Mouse (Mus musculus) embryonic stem cell, embryonic (primary cell): Measurements from ENCODE around the gene Mthfd1l.

Experiments
- CTCF ChIA-PET, 4 experiments: fragments of 300-600 bp in 2 of 4; fragments of 350-600 bp in 2 of 4; sonication (Branson Sonifier 250); formaldehyde crosslinking; loops; one replicate each; lab custom pipeline; 2022; ENCODE audit warnings: inconsistent platforms in 2 of 4; lab: Charles Lee
- POLR2A ChIA-PET, 4 experiments: fragments of 300-600 bp in 2 of 4; fragments of 350-600 bp in 2 of 4; sonication (Branson Sonifier 250); formaldehyde crosslinking; loops; one replicate each; lab custom pipeline; 2022; ENCODE audit warnings: antibody characterized with exemption in 4 of 4, inconsistent platforms in 1 of 4; lab: Charles Lee

Gene Mthfd1l

GRCm38 (mm10) chr10:3969026-3969425, 3.9 kb upstream of the Mthfd1l start:
- POLR2A ChIA-PET, result interaction anchor here in 2 of 4 experiments (0.5 to 1.0 kb wide), 5 partner anchors 14 to 330 kb away, joined by 3 to 6 read pairs (median 3); no protein-coding TSS in a partner anchor
- CTCF ChIA-PET, result interaction anchor here in 1 of 4 experiments (1.9 kb wide), 1 partner anchor 401 kb away, joined by 6 read pairs; no protein-coding TSS in a partner anchor

GRCm38 (mm10) chr10:3972237-3972636, 681 bp upstream of the Mthfd1l start:
- ChIA-PET POLR2A (interaction anchor here (0.6 to 9.1 kb wide), 77 partner anchors 8 to 460 kb away, joined by 3 to 76 read pairs (median 4); partner anchors contain the start of genes Armt1 (in 2 of the 4), Rmnd1 (in 2 of the 4) and Plekhg1 (in 1 of the 4)), CTCF (interaction anchor here in 3 of 4 experiments (0.5 to 1.3 kb wide), 14 partner anchors 12 to 439 kb away, joined by 3 to 10 read pairs (median 4); no protein-coding TSS in a partner anchor)

- ChIA-PET POLR2A (interaction anchor here in 3 of 4 experiments (0.6 to 9.1 kb wide), 35 partner anchors 9 to 413 kb away, joined by 3 to 76 read pairs (median 6); partner anchors contain the start of gene Plekhg1 (in 1 of the 3)), CTCF (interaction anchor here in 1 of 4 experiments (1.2 to 1.3 kb wide), 2 partner anchors 15 to 404 kb away, joined by 4 to 10 read pairs; no protein-coding TSS in a partner anchor)
Measured at GRCm38 (mm10) chr10:3973589-3974070, 712 bp downstream of the Mthfd1l start.

- ChIA-PET POLR2A (interaction anchor here (0.6 to 9.1 kb wide), 31 partner anchors 8 to 679 kb away, joined by 3 to 76 read pairs (median 3); no protein-coding TSS in a partner anchor), CTCF (interaction anchor here (0.6 to 1.3 kb wide), 5 partner anchors 20 to 430 kb away, joined by 3 to 4 read pairs (median 3); no protein-coding TSS in a partner anchor)
Measured at GRCm38 (mm10) chr10:3974380-3974779, 1.5 kb downstream of the Mthfd1l start.

- ChIA-PET CTCF (interaction anchor here in 3 of 4 experiments (0.5 to 1.2 kb wide), 4 partner anchors 74 to 557 kb away, joined by 3 to 7 read pairs (median 4); no protein-coding TSS in a partner anchor), POLR2A (interaction anchor here in 2 of 4 experiments (0.9 to 9.1 kb wide), 10 partner anchors 7 to 267 kb away, joined by 3 to 76 read pairs (median 6); no protein-coding TSS in a partner anchor)
Measured at GRCm38 (mm10) chr10:3975898-3976622, 3.1 kb downstream of the Mthfd1l start.

GRCm38 (mm10) chr10:3976623-3977010, 3.7 kb downstream of the Mthfd1l start:
- POLR2A ChIA-PET, result interaction anchor here in 3 of 4 experiments (0.6 to 9.1 kb wide), 8 partner anchors 12 to 453 kb away, joined by 3 to 76 read pairs (median 4); no protein-coding TSS in a partner anchor
- CTCF ChIA-PET, result interaction anchor here in 1 of 4 experiments (0.5 kb wide), 1 partner anchor 33 kb away, joined by 3 read pairs; no protein-coding TSS in a partner anchor

GRCm38 (mm10) chr10:3978326-3978725, 5.4 kb downstream of the Mthfd1l start:
- ChIA-PET CTCF (interaction anchor here in 1 of 4 experiments (0.7 kb wide), 1 partner anchor 105 kb away, joined by 3 read pairs; no protein-coding TSS in a partner anchor), POLR2A (interaction anchor here in 3 of 4 experiments (0.5 to 9.1 kb wide), 15 partner anchors 12 to 683 kb away, joined by 3 to 76 read pairs (median 3); no protein-coding TSS in a partner anchor)

GRCm38 (mm10) chr10:3978792-3979488, 6.0 kb downstream of the Mthfd1l start:
- ChIA-PET POLR2A (interaction anchor here in 3 of 4 experiments (0.5 to 9.1 kb wide), 12 partner anchors 12 to 265 kb away, joined by 3 to 76 read pairs (median 3); no protein-coding TSS in a partner anchor), CTCF (interaction anchor here in 1 of 4 experiments (0.7 kb wide), 1 partner anchor 106 kb away, joined by 3 read pairs; no protein-coding TSS in a partner anchor)

GRCm38 (mm10) chr10:3980231-3980630, 7.3 kb downstream of the Mthfd1l start:
- ChIA-PET POLR2A (interaction anchor here in 2 of 4 experiments (0.7 to 3.9 kb wide), 6 partner anchors 10 to 118 kb away, joined by 3 to 18 read pairs (median 4); no protein-coding TSS in a partner anchor), CTCF (no interaction called here)

GRCm38 (mm10) chr10:3990295-3990883, 17.5 kb downstream of the Mthfd1l start:
- CTCF ChIA-PET, result no interaction called here
- POLR2A ChIA-PET, result interaction anchor here in 2 of 4 experiments (0.9 to 6.3 kb wide), 9 partner anchors 9 to 48 kb away, joined by 3 to 76 read pairs (median 3); partner anchors contain the start of gene Mthfd1l (in 2 of the 2)

- ChIA-PET POLR2A (interaction anchor here in 1 of 4 experiments (0.6 to 6.3 kb wide), 6 partner anchors 11 to 251 kb away, joined by 3 to 76 read pairs (median 4); partner anchors contain the start of gene Mthfd1l), CTCF (interaction anchor here in 1 of 4 experiments (1.5 kb wide), 1 partner anchor 21 kb away, joined by 4 read pairs; the partner anchor contains the start of gene Mthfd1l)
Measured at GRCm38 (mm10) chr10:3993365-3994102, 20.6 kb downstream of the Mthfd1l start.

- CTCF ChIA-PET, result interaction anchor here in 3 of 4 experiments (0.6 to 1.1 kb wide), 6 partner anchors 21 to 631 kb away, joined by 3 to 6 read pairs (median 3); no protein-coding TSS in a partner anchor
- POLR2A ChIA-PET, result interaction anchor here in 2 of 4 experiments (0.8 to 2.7 kb wide), 8 partner anchors 9 to 25 kb away, joined by 3 to 6 read pairs (median 4); no protein-coding TSS in a partner anchor
Measured at GRCm38 (mm10) chr10:3995277-3995676, 22.4 kb downstream of the Mthfd1l start.

- ChIA-PET CTCF (interaction anchor here in 3 of 4 experiments (0.7 to 1.5 kb wide), 16 partner anchors 21 to 630 kb away, joined by 3 to 6 read pairs (median 3); no protein-coding TSS in a partner anchor), POLR2A (interaction anchor here in 2 of 4 experiments (0.7 to 3.0 kb wide), 13 partner anchors 8 to 43 kb away, joined by 3 to 18 read pairs (median 3); no protein-coding TSS in a partner anchor)
Measured at GRCm38 (mm10) chr10:3996170-3996876, 23.4 kb downstream of the Mthfd1l start.

- ChIA-PET POLR2A (interaction anchor here in 2 of 4 experiments (0.7 to 3.0 kb wide), 10 partner anchors 8 to 810 kb away, joined by 3 to 18 read pairs (median 4); no protein-coding TSS in a partner anchor), CTCF (interaction anchor here in 3 of 4 experiments (0.5 to 1.2 kb wide), 3 partner anchors 184 to 714 kb away, joined by 3 to 5 read pairs (median 3); no protein-coding TSS in a partner anchor)
Measured at GRCm38 (mm10) chr10:3997851-3998426, 25.0 kb downstream of the Mthfd1l start.

GRCm38 (mm10) chr10:4002711-4003110, 29.8 kb downstream of the Mthfd1l start:
- POLR2A ChIA-PET, result interaction anchor here in 1 of 4 experiments (0.8 kb wide), 1 partner anchor 337 kb away, joined by 3 read pairs; no protein-coding TSS in a partner anchor
- CTCF ChIA-PET, result interaction anchor here in 2 of 4 experiments (0.6 to 0.7 kb wide), 3 partner anchors 339 to 616 kb away, joined by 3 read pairs; no protein-coding TSS in a partner anchor
